Mouse (Mus musculus) B cell, adult (primary cell): ENCODE data around the gene Ptx3. TPM values are rescaled to one million over a fixed set of nuclear protein-coding genes. Genes with fewer than 3 reads are reported as not detected.

Experiments
- total RNA-seq: library from RNA; stranded (reverse); gene quantifications from 4 replicates; pipeline ENCODE4 v1.2.4, GENCODE M21; 2023; ENCODE audit not compliant: inconsistent age

Ptx3 gene
- not detected in 4 replicates for total RNA-seq

DNA sequence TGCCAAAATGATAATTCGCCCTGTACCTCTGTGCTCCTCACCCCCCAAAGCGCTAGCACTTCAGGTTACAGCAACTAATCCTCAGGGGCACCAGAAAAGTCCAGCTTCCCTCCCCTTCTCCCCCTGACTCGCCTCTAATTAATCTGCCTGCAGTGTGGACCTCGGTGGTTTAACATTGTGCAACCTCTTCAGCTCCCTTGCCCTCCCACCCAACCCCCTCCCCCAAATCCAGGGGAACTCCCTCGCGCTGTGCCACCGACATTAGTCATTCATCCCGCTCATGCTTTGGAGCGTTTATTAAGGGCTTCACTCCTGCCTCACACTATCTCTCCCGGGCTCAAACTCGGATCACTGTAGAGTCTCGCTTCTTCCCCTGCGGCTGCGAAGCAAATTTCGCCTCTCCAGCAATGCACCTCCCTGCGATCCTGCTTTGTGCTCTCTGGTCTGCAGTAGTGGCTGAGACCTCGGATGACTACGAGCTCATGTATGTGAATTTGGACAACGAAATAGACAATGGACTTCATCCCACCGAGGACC lies at the start of gene Ptx3:
Gene Ptx3 (plus strand): TSS at position 256 of the 537 bp plus-strand sequence.

Other genes with a start within 250 kb of the Ptx3 start
- gene Veph1, start 76.9 kb downstream of the Ptx3 start, total RNA-seq = not detected in 4 replicates